Mouse (Mus musculus) CH12.LX (cell line): ENCODE measurements at regions not wholly inside any gene's neighbourhood (a gene's known extent, or its start where the extent isn't known, plus 50 kb on each side); places are given as distances from the start of the nearest gene placed in this dataset.

ENCODE experiments used
- DNase-seq: peaks from one replicate; pipeline ENCODE4 v3.0.0-alpha.2; 2013; ENCODE audit errors: extremely low read depth
- H3K27ac ChIP-seq: 2 replicates; pipeline ENCODE4 v1.5.1; 2012; ENCODE audit warnings: low read depth, mild to moderate bottlenecking, control low read depth, moderate library complexity; ENCODE audit not compliant: insufficient read depth
- H3K27me3 ChIP-seq: replicated peaks from 2 replicates; pipeline ENCODE3; 2012; ENCODE audit warnings: inconsistent platforms
- H3K36me3 ChIP-seq, 2 experiments: replicated peaks in 1 of 2; 2 replicates each; pipeline versions ENCODE3 to v1.6.1; 2012; ENCODE audit warnings: inconsistent platforms in 1 of 2, low read length in 1 of 2, mild to moderate bottlenecking in 1 of 2, mixed read lengths in 1 of 2, moderate library complexity in 1 of 2; ENCODE audit not compliant: control insufficient read depth in 1 of 2, insufficient read depth in 1 of 2
- H3K4me1 ChIP-seq, 2 experiments: 2 replicates each; pipeline ENCODE4 v1.6.1; 2012; ENCODE audit warnings: inconsistent platforms in 1 of 2, moderate library complexity in 1 of 2; ENCODE audit not compliant: insufficient read depth in 2 of 2, control insufficient read depth in 1 of 2
- H3K4me2 ChIP-seq: 2 replicates; pipeline ENCODE4 v1.6.1; 2012; ENCODE audit warnings: low read depth, mild to moderate bottlenecking, control low read depth; ENCODE audit not compliant: poor library complexity, insufficient read depth, severe bottlenecking
- H3K4me3 ChIP-seq, 3 experiments: fragments of 150-350 bp in 1 of 3; sonication (generic) in 1 of 3; replicated peaks in 1 of 3; 2 replicates each; pipeline versions ENCODE3 to v1.5.1; 2011 to 2012; ENCODE audit warnings: low read depth in 2 of 3, low read length in 2 of 3, mild to moderate bottlenecking in 2 of 3, moderate library complexity in 2 of 3, control low read depth in 1 of 3, improper control_type of control experiment in 1 of 3, inconsistent platforms in 1 of 3, mixed read lengths in 1 of 3; ENCODE audit not compliant: poor library complexity in 1 of 3
- H3K79me2 ChIP-seq: replicated peaks from 2 replicates; pipeline ENCODE4 v1.6.1; 2012; ENCODE audit warnings: mild to moderate bottlenecking, moderate library complexity; ENCODE audit not compliant: control insufficient read depth, poor library complexity, insufficient read depth, severe bottlenecking; ENCODE audit errors: extremely low read depth
- H3K9ac ChIP-seq: 2 replicates; pipeline ENCODE4 v1.6.1; 2012; ENCODE audit warnings: low read depth, mild to moderate bottlenecking, control low read depth, moderate library complexity; ENCODE audit not compliant: insufficient read depth
- H3K9me3 ChIP-seq: replicated peaks from 2 replicates; pipeline ENCODE3; 2012; ENCODE audit warnings: low read length, inconsistent platforms, mixed read lengths
- BHLHE40 ChIP-seq: IDR thresholded peaks from 2 replicates; pipeline ENCODE4 v1.6.1; 2011; ENCODE audit warnings: mild to moderate bottlenecking, low read depth, low read length, improper control_type of control experiment
- CHD1 ChIP-seq: IDR thresholded peaks from 2 replicates; pipeline ENCODE4 v1.6.1; 2012; ENCODE audit warnings: low read depth, low read length, improper control_type of control experiment, inconsistent platforms
- CTCF ChIP-seq, 2 experiments: IDR thresholded peaks in 1 of 2; conservative IDR thresholded peaks in 1 of 2; 2 replicates each; pipeline ENCODE4 v1.5.1; 2011 to 2012; ENCODE audit warnings: low read depth in 2 of 2, low read length in 2 of 2, improper control_type of control experiment in 1 of 2, inconsistent platforms in 1 of 2, mild to moderate bottlenecking in 1 of 2, moderate library complexity in 1 of 2
- E2F4 ChIP-seq: IDR thresholded peaks from 2 replicates; pipeline ENCODE4 v1.6.1; 2011; ENCODE audit warnings: low read depth, low read length, improper control_type of control experiment; ENCODE audit not compliant: insufficient replicate concordance
- ETS1 ChIP-seq: conservative IDR thresholded peaks from 2 replicates; pipeline ENCODE4 v1.6.1; 2012; ENCODE audit warnings: low read depth, mild to moderate bottlenecking, inconsistent platforms, low read length, improper control_type of control experiment, moderate library complexity
- IRF4 ChIP-seq: IDR thresholded peaks from 2 replicates; pipeline ENCODE4 v1.6.1; 2014; ENCODE audit warnings: low read depth, mild to moderate bottlenecking, inconsistent platforms, low read length, improper control_type of control experiment
- JUN ChIP-seq: IDR thresholded peaks from 2 replicates; pipeline ENCODE4 v1.6.1; 2011; ENCODE audit warnings: low read depth, mild to moderate bottlenecking, low read length, improper control_type of control experiment, moderate library complexity; ENCODE audit not compliant: insufficient read depth
- JUND ChIP-seq: conservative IDR thresholded peaks from 2 replicates; pipeline ENCODE4 v1.6.1; 2011; ENCODE audit warnings: low read depth, low read length, improper control_type of control experiment
- KAT2A ChIP-seq: IDR thresholded peaks from 2 replicates; pipeline ENCODE4 v1.6.1; 2012; ENCODE audit warnings: low read length, improper control_type of control experiment, inconsistent platforms; ENCODE audit not compliant: insufficient replicate concordance
- MAZ ChIP-seq: IDR thresholded peaks from 2 replicates; pipeline ENCODE4 v1.6.1; 2012; ENCODE audit warnings: low read depth, mild to moderate bottlenecking, inconsistent platforms, low read length, improper control_type of control experiment, moderate library complexity
- MXI1 ChIP-seq: IDR thresholded peaks from 2 replicates; pipeline ENCODE4 v1.6.1; 2011; ENCODE audit warnings: mild to moderate bottlenecking, low read depth, low read length, improper control_type of control experiment
- MYC ChIP-seq: IDR thresholded peaks from 2 replicates; pipeline ENCODE4 v1.6.1; 2011; ENCODE audit warnings: low read depth, mild to moderate bottlenecking, improper control_type of control experiment, low read length
- NRF1 ChIP-seq: IDR thresholded peaks from 2 replicates; pipeline ENCODE4 v1.6.1; 2014; ENCODE audit warnings: low read depth, mild to moderate bottlenecking, inconsistent platforms, low read length, improper control_type of control experiment, moderate library complexity
- PAX5 ChIP-seq: IDR thresholded peaks from 2 replicates; pipeline ENCODE4 v1.6.1; 2012; ENCODE audit warnings: low read length, inconsistent platforms, mixed read lengths
- POLR2AphosphoS2 ChIP-seq: IDR thresholded peaks from 2 replicates; pipeline ENCODE4 v1.6.1; 2011; ENCODE audit warnings: low read depth, low read length, improper control_type of control experiment
- RAD21 ChIP-seq: IDR thresholded peaks from 2 replicates; pipeline ENCODE4 v1.6.1; 2011; ENCODE audit warnings: low read depth, mild to moderate bottlenecking, low read length, improper control_type of control experiment, moderate library complexity
- RCOR1 ChIP-seq: conservative IDR thresholded peaks from 2 replicates; pipeline ENCODE4 v1.6.1; 2012; ENCODE audit warnings: low read depth, mild to moderate bottlenecking, inconsistent platforms, low read length, improper control_type of control experiment
- SMC3 ChIP-seq: IDR thresholded peaks from 2 replicates; pipeline ENCODE4 v1.6.1; 2011; ENCODE audit warnings: low read depth, low read length, improper control_type of control experiment
- TBP ChIP-seq: conservative IDR thresholded peaks from 2 replicates; pipeline ENCODE4 v1.6.1; 2011; ENCODE audit warnings: low read depth, low read length, improper control_type of control experiment
- TCF12 ChIP-seq: IDR thresholded peaks from 2 replicates; pipeline ENCODE4 v1.6.1; 2014; ENCODE audit warnings: low read depth, mild to moderate bottlenecking, inconsistent platforms, low read length, improper control_type of control experiment
- USF1 ChIP-seq: IDR thresholded peaks from 2 replicates; pipeline ENCODE4 v1.6.1; 2014; ENCODE audit warnings: low read depth, mild to moderate bottlenecking, inconsistent platforms, low read length, improper control_type of control experiment
- USF2 ChIP-seq: conservative IDR thresholded peaks from 2 replicates; pipeline ENCODE4 v1.6.1; 2011; ENCODE audit warnings: low read depth, low read length, improper control_type of control experiment
- dilution Hi-C: fragments of 300-500 bp; cut with MboI; formaldehyde crosslinking; loops from 2 replicates; pipeline ENCODE4 v1.14.3; 2020; ENCODE audit warnings: low sequenced_read_pairs; ENCODE audit not compliant: extremely low pct_unique_long_range_greater_than_20kb, extremely low pct_ligation_motif_present
- in situ Hi-C: fragments of 300-500 bp; cut with MboI; formaldehyde crosslinking; loops from 3 replicates; pipeline ENCODE4 v1.14.3; 2019; ENCODE audit warnings: low sequenced_read_pairs, low pct_ligation_motif_present, low pct_unique_long_range_greater_than_20kb, mixed read lengths

- no peaks in the 10 kb centered on the region for H3K4me1 ChIP-seq
- no peak overlapping the region for H3K9ac ChIP-seq
- H3K79me2 ChIP-seq, result no peaks in the 10 kb centered on the region
- H3K4me3 ChIP-seq, result no peak overlapping the region
- no peak overlapping the region for H3K4me2 ChIP-seq
- H3K36me3 ChIP-seq, result no peaks in the 10 kb centered on the region
- DNase-seq, result no peak
- H3K27me3 ChIP-seq, result no peaks in the 10 kb centered on the region
- dilution Hi-C loops, result no loop called here
- no peak overlapping the region for H3K27ac ChIP-seq
- H3K9me3 ChIP-seq, result peaks cover 3% of the 10 kb centered on the region
- in situ Hi-C loops, result no loop called here
- TF ChIP-seq CTCF (conservative IDR thresholded peaks at IDR 0.05 in 1 of 2, IDR thresholded peaks at IDR 0.05 in 1 of 2; ENCODE audit: low read depth in 2 of 2, low read length in 2 of 2), result no peak
- no peak for TF ChIP-seq MAZ
- TF ChIP-seq TCF12, result no peak
- TF ChIP-seq BHLHE40, result no peak
- TF ChIP-seq IRF4, result no peak
- TF ChIP-seq ETS1, result no peak
- no peak for TF ChIP-seq E2F4
- no peak for TF ChIP-seq CHD1
- no peak for TF ChIP-seq POLR2AphosphoS2
- no peak for TF ChIP-seq PAX5
- no peak for TF ChIP-seq RAD21
- no peak for TF ChIP-seq USF1
- TF ChIP-seq JUND, result no peak
- no peak for TF ChIP-seq SMC3
- TF ChIP-seq JUN, result no peak
- no peak for TF ChIP-seq USF2
- TF ChIP-seq RCOR1, result no peak
Observed at GRCm38 (mm10) chr12:97529556-97529955, 729.7 kb downstream of the Galc start.

DNA sequence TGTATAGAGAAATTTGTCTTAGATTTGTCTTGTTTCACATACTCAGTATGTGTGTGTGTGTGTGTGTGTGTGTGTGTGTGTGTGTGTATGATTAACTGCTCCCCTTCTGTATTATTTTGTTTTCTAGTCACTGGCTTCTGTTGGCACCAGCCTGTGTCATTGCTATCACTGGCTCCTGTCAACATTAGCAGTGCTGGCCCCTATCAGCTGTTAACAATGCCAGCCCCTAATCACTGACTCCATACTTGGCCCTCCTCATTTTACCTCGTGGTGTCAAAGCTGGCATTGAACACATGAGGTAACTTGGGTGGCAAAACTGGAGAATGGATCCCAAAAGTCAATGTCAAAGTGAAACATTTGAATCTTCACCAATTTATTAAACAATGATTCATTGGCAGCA lies 733.3 kb downstream of the Galc start:
- Histone ChIP-seq H3K9ac (no peak overlapping the region), H3K27ac (no peak overlapping the region), H3K79me2 (no peaks in the 10 kb centered on the region), H3K4me1 (no peaks in the 10 kb centered on the region), H3K9me3 (peaks cover 3% of the 10 kb centered on the region), H3K36me3 (no peaks in the 10 kb centered on the region), H3K4me2 (no peak overlapping the region), H3K4me3 (no peak overlapping the region), H3K27me3 (no peaks in the 10 kb centered on the region)
- dilution Hi-C loops (no loop called here), in situ Hi-C loops (no loop called here)
- no peak for DNase-seq
- TF ChIP-seq TBP (no peak), MXI1 (no peak), NRF1 (no peak), KAT2A (no peak), E2F4 (no peak), RAD21 (no peak), MYC (no peak)
